Mouse (Mus musculus): ENCODE data around the gene Rps26. TPM values are rescaled to one million over a fixed set of nuclear protein-coding genes. Genes with fewer than 3 reads are reported as not detected.
A peak's percentile ranks its signal among the peaks of the same experiment; 100 is the strongest.

The Rps26 gene
- total and polyA plus RNA-seq, 3 experiments: 1,182 to 5,947 (median 4,124) TPM

GRCm38 (mm10) chr10:128588775-128589463, 37.6 kb downstream of the Rps26 start:
- ATAC-seq (ENCODE audit: extremely low read depth, insufficient number of reproducible peaks, low FRiP score, poor library complexity, severe bottlenecking) (no peak), DNase-seq (ENCODE audit: low spot score) (no peak)
- Histone ChIP-seq H3K27me3 (ENCODE audit: insufficient read depth, low read length) (peaks cover 96% of the 10 kb centered on the region), H3K9me3 (replicated peaks) (no peaks in the 10 kb centered on the region), H3K4me1 (ENCODE audit: insufficient read depth, low read depth, low read length) (peaks cover 43% of the 10 kb centered on the region), H3K36me3 (replicated peaks) (no peaks in the 10 kb centered on the region), H3K4me3 (ENCODE audit: low read depth, low read length) (peak overlapping the region; percentile 74; the same call in 1 of the 2 replicates)
- TF ChIP-seq TAL1 (conservative IDR thresholded peaks at IDR 0.05; ENCODE audit: low read depth, low read length): no peak
- no peak for TF ChIP-seq GATA1 (IDR thresholded peaks at IDR 0.05; ENCODE audit: borderline replicate concordance, low read length)
- TF ChIP-seq GATA2 (IDR thresholded peaks at IDR 0.05; ENCODE audit: borderline replicate concordance, low read depth, low read length): no peak
- no peak for TF ChIP-seq POLR2AphosphoS5 (IDR thresholded peaks at IDR 0.05; ENCODE audit: insufficient replicate concordance, low read depth, low read length)
- TF ChIP-seq CTCF (IDR thresholded peaks at IDR 0.05; ENCODE audit: low read depth, low read length): no peak

- no peak overlapping the region for H3K4me3 ChIP-seq (ENCODE audit: low read depth, low read length)
- peaks cover 51% of the 10 kb centered on the region for H3K4me1 ChIP-seq (ENCODE audit: insufficient read depth, low read depth, low read length)
- H3K27me3 ChIP-seq (ENCODE audit: insufficient read depth, low read length): peaks cover 97% of the 10 kb centered on the region
- no peak for TF ChIP-seq CTCF (IDR thresholded peaks at IDR 0.05; ENCODE audit: low read depth, low read length)
- TF ChIP-seq TAL1 (conservative IDR thresholded peaks at IDR 0.05; ENCODE audit: low read depth, low read length): no peak
- no peak for TF ChIP-seq GATA2 (IDR thresholded peaks at IDR 0.05; ENCODE audit: borderline replicate concordance, low read depth, low read length)
- TF ChIP-seq GATA1 (IDR thresholded peaks at IDR 0.05; ENCODE audit: borderline replicate concordance, low read length): no peak
- no peak for TF ChIP-seq POLR2AphosphoS5 (IDR thresholded peaks at IDR 0.05; ENCODE audit: insufficient replicate concordance, low read depth, low read length)
- no peaks in the 10 kb centered on the region for H3K9me3 ChIP-seq (replicated peaks)
- H3K36me3 ChIP-seq (replicated peaks): no peaks in the 10 kb centered on the region
- ATAC-seq (ENCODE audit: extremely low read depth, insufficient number of reproducible peaks, low FRiP score, poor library complexity, severe bottlenecking): no peak
- no peak for DNase-seq (ENCODE audit: low spot score)
Observed at GRCm38 (mm10) chr10:128588136-128588535, 38.4 kb downstream of the Rps26 start.

GRCm38 (mm10) chr10:128587697-128588096, 38.9 kb downstream of the Rps26 start:
- Histone ChIP-seq H3K9me3 (replicated peaks) (no peaks in the 10 kb centered on the region), H3K4me3 (ENCODE audit: low read depth, low read length) (no peak overlapping the region), H3K27me3 (ENCODE audit: insufficient read depth, low read length) (peaks cover 97% of the 10 kb centered on the region), H3K36me3 (replicated peaks) (no peaks in the 10 kb centered on the region), H3K4me1 (ENCODE audit: insufficient read depth, low read depth, low read length) (peaks cover 49% of the 10 kb centered on the region)
- no peak for DNase-seq (ENCODE audit: low spot score)
- no peak for TF ChIP-seq POLR2AphosphoS5 (IDR thresholded peaks at IDR 0.05; ENCODE audit: insufficient replicate concordance, low read depth, low read length)
- no peak for TF ChIP-seq TAL1 (conservative IDR thresholded peaks at IDR 0.05; ENCODE audit: low read depth, low read length)
- no peak for TF ChIP-seq GATA1 (IDR thresholded peaks at IDR 0.05; ENCODE audit: borderline replicate concordance, low read length)
- TF ChIP-seq GATA2 (IDR thresholded peaks at IDR 0.05; ENCODE audit: borderline replicate concordance, low read depth, low read length): no peak
- TF ChIP-seq CTCF (IDR thresholded peaks at IDR 0.05; ENCODE audit: low read depth, low read length): no peak
- ATAC-seq (ENCODE audit: extremely low read depth, insufficient number of reproducible peaks, low FRiP score, poor library complexity, severe bottlenecking): no peak

GRCm38 (mm10) chr10:128587120-128587519, 39.4 kb downstream of the Rps26 start:
- Histone ChIP-seq H3K27me3 (ENCODE audit: insufficient read depth, low read length) (peaks cover 94% of the 10 kb centered on the region), H3K4me1 (ENCODE audit: insufficient read depth, low read depth, low read length) (peaks cover 43% of the 10 kb centered on the region), H3K4me3 (ENCODE audit: low read depth, low read length) (no peak overlapping the region), H3K9me3 (replicated peaks) (no peaks in the 10 kb centered on the region), H3K36me3 (replicated peaks) (no peaks in the 10 kb centered on the region)
- DNase-seq (ENCODE audit: low spot score) (no peak), ATAC-seq (ENCODE audit: extremely low read depth, insufficient number of reproducible peaks, low FRiP score, poor library complexity, severe bottlenecking) (no peak)
- no peak for TF ChIP-seq CTCF (IDR thresholded peaks at IDR 0.05; ENCODE audit: low read depth, low read length)
- no peak for TF ChIP-seq TAL1 (conservative IDR thresholded peaks at IDR 0.05; ENCODE audit: low read depth, low read length)
- no peak for TF ChIP-seq GATA2 (IDR thresholded peaks at IDR 0.05; ENCODE audit: borderline replicate concordance, low read depth, low read length)

GRCm38 (mm10) chr10:128586546-128586945, 40.0 kb downstream of the Rps26 start:
- TF ChIP-seq GATA1 (IDR thresholded peaks at IDR 0.05; ENCODE audit: borderline replicate concordance, low read length): no peak

GRCm38 (mm10) chr10:128584386-128584785, 42.2 kb downstream of the Rps26 start:
- Histone ChIP-seq H3K4me1 (ENCODE audit: insufficient read depth, low read depth, low read length) (peaks cover 29% of the 10 kb centered on the region), H3K36me3 (replicated peaks) (no peaks in the 10 kb centered on the region), H3K4me3 (ENCODE audit: low read depth, low read length) (no peak overlapping the region), H3K9me3 (replicated peaks) (no peaks in the 10 kb centered on the region), H3K27me3 (ENCODE audit: insufficient read depth, low read length) (peaks cover 88% of the 10 kb centered on the region)
- DNase-seq (ENCODE audit: low spot score): no peak
- TF ChIP-seq POLR2AphosphoS5 (IDR thresholded peaks at IDR 0.05; ENCODE audit: insufficient replicate concordance, low read depth, low read length) (no peak), GATA1 (IDR thresholded peaks at IDR 0.05; ENCODE audit: borderline replicate concordance, low read length) (no peak), TAL1 (conservative IDR thresholded peaks at IDR 0.05; ENCODE audit: low read depth, low read length) (no peak), CTCF (IDR thresholded peaks at IDR 0.05; ENCODE audit: low read depth, low read length) (no peak), GATA2 (IDR thresholded peaks at IDR 0.05; ENCODE audit: borderline replicate concordance, low read depth, low read length) (no peak)
- no peak for ATAC-seq (ENCODE audit: extremely low read depth, insufficient number of reproducible peaks, low FRiP score, poor library complexity, severe bottlenecking)

More at GRCm38 (mm10) chr10:128586546-128586945, 40.0 kb downstream of the Rps26 start:
- ATAC-seq (ENCODE audit: extremely low read depth, insufficient number of reproducible peaks, low FRiP score, poor library complexity, severe bottlenecking) (no peak), DNase-seq (ENCODE audit: low spot score) (no peak)
- Histone ChIP-seq H3K9me3 (replicated peaks) (no peaks in the 10 kb centered on the region), H3K4me1 (ENCODE audit: insufficient read depth, low read depth, low read length) (peaks cover 42% of the 10 kb centered on the region), H3K4me3 (ENCODE audit: low read depth, low read length) (no peak overlapping the region), H3K27me3 (ENCODE audit: insufficient read depth, low read length) (peaks cover 93% of the 10 kb centered on the region), H3K36me3 (replicated peaks) (no peaks in the 10 kb centered on the region)

Measured in G1E (cell line).